Mouse (Mus musculus) E14TG2a.4 (cell line): ENCODE results near the gene Vrk1.

Experiments
- CTCF ChIP-seq: conservative IDR thresholded peaks from 2 replicates; pipeline ENCODE4 v1.5.1; 2014; ENCODE audit warnings: low read length
- NANOG ChIP-seq: IDR thresholded peaks from 2 replicates; pipeline ENCODE4 v1.6.1; 2014; ENCODE audit warnings: borderline replicate concordance, low read length, mixed read lengths
- POU5F1 ChIP-seq: IDR thresholded peaks from 2 replicates; pipeline ENCODE4 v1.6.1; 2014; ENCODE audit warnings: low read length, borderline replicate concordance

GRCm38 (mm10) chr12:105988434-105988833, 21.6 kb upstream of the Vrk1 start:
- TF ChIP-seq CTCF = no peak
- TF ChIP-seq POU5F1 = no peak
- TF ChIP-seq NANOG = no peak
